Mouse (Mus musculus) central nervous system, embryonic 18 days (tissue): ENCODE results near the gene Ric8a. TPM values are rescaled to one million over a fixed set of nuclear protein-coding genes. Genes with fewer than 3 reads are reported as not detected.

ENCODE experiments used
- polyA plus RNA-seq: library from polyadenylated mRNA; depleted of rRNA; stranded (reverse); fragments of >200 nt; gene quantifications from 2 replicates; pipeline ENCODE4 v1.2.3, GENCODE M21; 2012; rRNA removed

Ric8a gene
- polyA plus RNA-seq, result 103 and 106 TPM in 2 replicates

GRCm38 (mm10) chr7:140856785-140857549 is at the start of gene Ric8a:
Gene Ric8a, plus strand, starts transcription at chr7:140856957.

GRCm38 (mm10) chr7:140821653-140822329 is 35.0 kb upstream of the Ric8a start, which contains the start of gene Zfp941:
Gene Zfp941, minus strand, starts transcription at chr7:140822178.

DNA sequence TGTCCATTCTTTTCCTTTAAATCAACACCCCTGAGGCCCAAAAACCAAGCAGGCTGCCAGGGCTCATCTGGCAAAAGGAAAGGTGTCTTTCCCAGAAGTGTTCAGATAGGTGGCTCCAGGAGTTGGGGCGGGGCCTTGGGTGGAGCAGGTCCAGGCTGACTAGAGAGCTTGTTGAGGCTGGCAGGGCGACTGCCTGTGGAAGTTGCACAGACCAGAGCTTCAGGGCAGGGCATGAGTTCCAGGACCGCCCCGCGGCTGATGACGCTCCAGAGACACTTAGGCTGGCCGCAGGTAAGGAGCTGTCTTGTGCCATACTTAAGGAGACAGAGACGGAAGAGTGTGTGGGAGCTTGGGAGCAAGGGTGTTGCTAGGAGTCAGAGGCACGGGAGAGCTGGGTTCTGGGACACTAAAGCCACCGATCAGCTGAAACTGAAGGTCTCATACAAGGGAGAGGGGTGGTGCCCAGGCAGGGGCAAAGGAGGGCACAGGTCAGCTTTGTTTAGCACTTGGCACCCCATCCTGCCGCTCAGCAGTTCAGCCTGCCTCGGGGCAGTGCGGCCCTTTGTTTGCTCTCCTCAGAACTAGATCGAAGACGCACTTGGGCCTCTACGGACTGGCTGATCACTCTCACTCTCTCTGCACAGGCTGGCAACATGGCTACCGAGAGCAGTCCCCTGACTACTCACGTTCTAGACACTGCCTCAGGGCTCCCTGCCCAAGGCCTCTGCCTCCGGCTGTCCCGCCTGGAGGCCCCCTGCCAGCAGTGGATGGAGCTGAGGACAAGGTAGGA is 21.6 kb upstream of the Ric8a start, which contains the start of gene Urah:
Gene Urah, plus strand, starts transcription at position 51 of the 790 bp plus-strand sequence.

DNA sequence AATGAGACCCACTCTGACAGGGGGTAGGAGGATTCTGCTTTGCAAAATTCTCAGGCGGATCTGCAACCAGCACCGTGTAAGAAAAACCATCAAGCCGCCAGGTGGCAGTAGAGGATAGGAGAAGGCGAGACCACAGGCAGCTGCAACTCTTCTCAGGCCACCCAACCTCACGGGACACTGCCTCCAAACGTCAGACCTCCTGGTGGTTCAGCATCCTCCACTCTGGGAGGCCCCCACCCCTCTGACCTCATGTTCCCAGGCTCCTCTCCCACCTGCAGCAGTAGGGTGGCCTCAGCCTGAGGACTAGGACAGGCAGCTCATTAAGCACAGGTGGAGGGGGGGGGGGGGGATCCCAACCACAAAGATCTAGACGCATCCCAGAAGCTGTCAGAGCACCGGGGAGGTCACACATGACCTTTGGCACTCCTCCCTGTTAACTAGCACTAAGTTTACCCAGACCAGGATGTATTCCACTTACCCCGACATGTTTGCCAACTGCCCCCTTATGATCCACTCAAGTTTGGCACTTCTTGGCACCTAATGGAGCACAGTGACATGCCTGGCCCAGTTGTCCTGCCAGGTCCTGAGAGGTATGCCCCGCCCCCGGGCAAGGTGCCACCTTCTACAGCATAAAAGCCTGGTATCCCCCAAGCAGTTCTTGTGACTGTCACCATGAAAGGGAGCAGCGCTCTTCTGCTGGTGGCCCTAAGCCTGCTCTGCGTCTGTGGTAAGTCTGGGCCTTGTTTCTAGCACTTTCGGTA is 11.7 kb upstream of the Ric8a start, which contains the start of gene Scgb1c1:
Gene Scgb1c1, plus strand, starts transcription at position 643 of the 761 bp plus-strand sequence.

DNA sequence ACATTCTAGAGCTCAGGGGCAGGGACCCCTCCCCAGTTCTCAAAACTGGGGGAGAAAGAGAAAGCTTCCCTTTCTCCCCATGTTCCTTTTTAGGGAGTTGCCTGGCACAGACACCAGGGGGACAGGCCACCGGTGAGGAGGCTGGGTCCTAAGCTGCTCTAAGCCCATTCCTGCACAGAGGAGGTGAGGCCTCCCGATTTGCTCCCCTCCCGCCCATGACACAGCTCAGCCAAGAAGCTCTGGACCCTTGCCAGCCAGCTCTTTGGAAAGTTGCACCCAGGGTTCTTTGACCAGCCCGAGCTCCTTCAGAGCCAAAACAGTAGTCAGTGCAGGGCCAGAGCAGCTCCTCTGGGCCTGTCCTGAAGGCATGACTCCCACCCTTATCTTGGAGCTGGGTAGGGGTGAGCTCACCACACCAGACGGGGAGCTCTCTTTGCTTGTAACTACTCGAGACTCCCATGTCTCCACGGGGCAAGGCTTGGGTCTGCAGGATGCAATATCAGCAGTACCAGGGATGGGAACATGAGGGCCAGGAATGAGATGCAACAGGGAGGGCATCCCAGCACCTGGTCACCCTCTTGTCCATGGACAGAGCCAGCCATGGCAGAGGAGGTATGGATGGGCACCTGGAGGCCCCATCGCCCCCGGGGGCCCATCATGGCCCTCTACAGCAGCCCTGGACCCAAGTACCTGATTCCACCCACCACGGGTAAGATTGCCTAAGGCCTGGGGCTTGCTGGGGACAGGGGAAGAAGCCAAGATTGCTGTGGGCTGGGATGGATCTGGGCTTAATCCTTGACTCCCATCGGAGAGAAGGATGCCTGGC is 8.8 kb upstream of the Ric8a start, which contains the start of gene Odf3:
Gene Odf3, plus strand, starts transcription at position 51 of the 826 bp plus-strand sequence.

GRCm38 (mm10) chr7:140855860-140856784 is 635 bp upstream of the Ric8a start, which contains the start of gene Gm45785:
Gene Gm45785, minus strand, starts transcription at chr7:140856331.

DNA sequence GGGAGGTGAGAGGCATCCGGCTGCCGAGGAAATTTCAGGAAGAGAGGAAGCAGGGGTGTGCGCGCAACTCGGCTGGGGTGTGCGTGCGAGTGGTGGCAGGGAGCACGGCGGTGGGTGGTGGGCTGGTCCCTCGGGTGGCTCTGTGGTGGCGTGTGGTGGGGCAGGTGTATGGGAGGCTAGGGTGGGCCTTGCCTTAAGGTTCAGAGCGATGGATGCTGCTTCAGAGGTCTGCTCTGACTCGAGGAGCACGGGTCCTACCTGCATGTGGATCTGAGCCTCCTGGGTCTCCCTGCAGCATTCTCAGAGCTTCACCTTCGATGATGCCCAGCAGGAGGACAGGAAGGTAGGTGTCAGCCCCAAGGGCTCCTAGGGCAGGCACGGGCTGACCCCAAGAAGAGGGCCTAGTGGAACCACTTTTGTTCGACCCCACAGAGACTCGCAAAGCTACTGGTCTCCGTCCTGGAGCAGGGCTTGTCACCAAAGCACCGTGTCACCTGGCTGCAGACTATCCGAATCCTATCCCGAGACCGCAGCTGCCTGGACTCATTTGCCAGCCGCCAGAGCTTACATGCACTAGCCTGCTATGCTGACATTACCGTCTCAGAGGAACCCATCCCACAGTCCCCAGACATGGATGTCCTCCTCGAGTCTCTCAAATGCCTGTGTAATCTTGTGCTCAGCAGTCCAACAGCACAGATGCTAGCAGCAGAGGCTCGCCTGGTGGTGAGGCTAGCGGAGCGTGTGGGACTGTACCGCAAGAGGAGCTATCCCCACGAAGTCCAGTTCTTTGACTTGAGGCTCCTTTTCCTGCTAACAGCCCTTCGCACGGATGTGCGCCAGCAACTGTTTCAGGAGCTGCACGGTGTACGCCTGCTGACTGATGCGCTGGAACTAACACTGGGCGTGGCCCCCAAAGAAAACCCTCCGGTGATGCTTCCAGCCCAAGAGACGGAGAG is 1.1 kb downstream of the Ric8a start, which contains the start of gene Bet1l:
Gene Bet1l, minus strand, starts transcription at position 28 of the 956 bp plus-strand sequence.

GRCm38 (mm10) chr7:140881696-140882468 is 25.1 kb downstream of the Ric8a start, which contains the start of the genes Psmd13 and Sirt3:
Gene Psmd13, plus strand, starts transcription at chr7:140881968.
Gene Sirt3, minus strand, starts transcription at chr7:140882309.

GRCm38 (mm10) chr7:140900220-140900619 is 43.5 kb downstream of the Ric8a start, which contains the start of gene Cox8b:
Gene Cox8b, minus strand, starts transcription at chr7:140900446.

Other genes starting within 250 kb of the Ric8a start
- gene Olfr61, start 228.0 kb upstream of the Ric8a start, polyA plus RNA-seq, result not detected in 2 replicates
- gene Olfr53, start 210.5 kb upstream of the Ric8a start, polyA plus RNA-seq, result not detected in 2 replicates
- 0.01 TPM in 2 replicates for gene Olfr539, start 197.0 kb upstream of the Ric8a start, polyA plus RNA-seq
- gene Olfr45, start 175.0 kb upstream of the Ric8a start, polyA plus RNA-seq, result not detected in 2 replicates
- gene Olfr541, start 159.7 kb upstream of the Ric8a start, polyA plus RNA-seq, result not detected in 2 replicates
- gene Cyp2e1, start 93.2 kb upstream of the Ric8a start, polyA plus RNA-seq, result not detected in 2 replicates
- 0.26 and 0.66 TPM in 2 replicates for gene Syce1, start 69.1 kb upstream of the Ric8a start, polyA plus RNA-seq
- gene Zfp941, start 34.8 kb upstream of the Ric8a start, polyA plus RNA-seq, result 11.1 and 13.3 TPM in 2 replicates
- gene Urah, start 21.9 kb upstream of the Ric8a start, polyA plus RNA-seq, result 0.24 and 1.4 TPM in 2 replicates
- gene Scgb1c1, start 11.4 kb upstream of the Ric8a start, polyA plus RNA-seq, result 0.25 TPM in 1 of 2 replicates, not detected in the other
- gene Odf3, start 9.2 kb upstream of the Ric8a start, polyA plus RNA-seq, result 0.12 and 0.16 TPM in 2 replicates
- 0.24 and 0.28 TPM in 2 replicates for gene Gm45785, start 626 bp upstream of the Ric8a start, polyA plus RNA-seq
- gene Bet1l, start 620 bp downstream of the Ric8a start, polyA plus RNA-seq, result 33.4 and 36.0 TPM in 2 replicates
- 140 and 147 TPM in 2 replicates for gene Psmd13, start 25.0 kb downstream of the Ric8a start, polyA plus RNA-seq
- gene Sirt3, start 25.4 kb downstream of the Ric8a start, polyA plus RNA-seq, result 57.5 and 62.3 TPM in 2 replicates
- 3.9 TPM in 1 of 2 replicates, not detected in the other for gene Cox8b, start 43.5 kb downstream of the Ric8a start, polyA plus RNA-seq
- 0.59 and 0.66 TPM in 2 replicates for gene Nlrp6, start 63.9 kb downstream of the Ric8a start, polyA plus RNA-seq
- 9.8 and 11.2 TPM in 2 replicates for gene Pgghg, start 84.4 kb downstream of the Ric8a start, polyA plus RNA-seq
- gene Ifitm5, start 93.3 kb downstream of the Ric8a start, polyA plus RNA-seq, result 0.48 and 7.3 TPM in 2 replicates
- 0.21 TPM in 1 of 2 replicates, not detected in the other for gene Gm45717, start 99.0 kb downstream of the Ric8a start, polyA plus RNA-seq
- gene Ifitm2, start 99.0 kb downstream of the Ric8a start, polyA plus RNA-seq, result 139 and 160 TPM in 2 replicates
- gene Ifitm1, start 110.3 kb downstream of the Ric8a start, polyA plus RNA-seq, result 33.6 and 57.6 TPM in 2 replicates
- 43.6 and 46.5 TPM in 2 replicates for gene Ifitm3, start 153.8 kb downstream of the Ric8a start, polyA plus RNA-seq
- 0.56 and 0.82 TPM in 2 replicates for gene Ifitm6, start 161.0 kb downstream of the Ric8a start, polyA plus RNA-seq
- not detected in 2 replicates for gene Gm17387, start 172.2 kb downstream of the Ric8a start, polyA plus RNA-seq
- 186 and 189 TPM in 2 replicates for gene B4galnt4, start 204.1 kb downstream of the Ric8a start, polyA plus RNA-seq
- gene Pkp3, start 221.3 kb downstream of the Ric8a start, polyA plus RNA-seq, result 0.04 and 1.6 TPM in 2 replicates
- 2.3 and 2.5 TPM in 2 replicates for gene Sigirr, start 243.6 kb downstream of the Ric8a start, polyA plus RNA-seq